Mouse (Mus musculus): ENCODE measurements at regions not wholly inside any gene's neighbourhood (a gene's known extent, or its start where the extent isn't known, plus 50 kb on each side); places are given as distances from the start of the nearest gene placed in this dataset.
"Not testable (repeated sequence)": the region's sequence is repeated elsewhere in the genome, so short reads cannot be mapped to it uniquely, and the experiment has no call there.

GRCm38 (mm10) chr14:53007741-53008140, 512.2 kb upstream of the Olfr1507 start:
- DNase-seq (ENCODE audit: low spot score), result not testable (repeated sequence)

- DNase-seq (ENCODE audit: low spot score), result not testable (repeated sequence)
Measured at GRCm38 (mm10) chr14:53007323-53007722, 511.8 kb upstream of the Olfr1507 start.

DNA sequence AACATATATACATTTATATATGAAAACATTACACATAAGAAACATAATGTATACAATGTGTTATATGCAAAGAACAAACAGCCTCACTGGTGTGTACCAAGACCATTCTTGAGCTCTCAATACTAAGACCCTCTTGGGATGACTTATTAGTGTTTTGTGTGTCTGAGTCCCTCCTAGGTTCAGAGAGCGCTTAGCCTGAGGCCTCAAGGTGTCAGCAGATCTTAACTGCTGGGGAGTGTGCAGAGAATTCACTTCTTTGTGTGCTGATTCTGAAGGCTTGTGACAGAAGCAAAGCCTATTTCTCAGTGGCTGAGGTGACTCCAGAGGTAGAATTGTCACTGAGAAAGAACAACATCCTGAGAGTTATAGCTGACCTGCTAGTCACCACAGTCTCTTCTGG, 505.7 kb upstream of the Olfr1507 start:
- DNase-seq (ENCODE audit: low spot score), result not testable (repeated sequence)

DNA sequence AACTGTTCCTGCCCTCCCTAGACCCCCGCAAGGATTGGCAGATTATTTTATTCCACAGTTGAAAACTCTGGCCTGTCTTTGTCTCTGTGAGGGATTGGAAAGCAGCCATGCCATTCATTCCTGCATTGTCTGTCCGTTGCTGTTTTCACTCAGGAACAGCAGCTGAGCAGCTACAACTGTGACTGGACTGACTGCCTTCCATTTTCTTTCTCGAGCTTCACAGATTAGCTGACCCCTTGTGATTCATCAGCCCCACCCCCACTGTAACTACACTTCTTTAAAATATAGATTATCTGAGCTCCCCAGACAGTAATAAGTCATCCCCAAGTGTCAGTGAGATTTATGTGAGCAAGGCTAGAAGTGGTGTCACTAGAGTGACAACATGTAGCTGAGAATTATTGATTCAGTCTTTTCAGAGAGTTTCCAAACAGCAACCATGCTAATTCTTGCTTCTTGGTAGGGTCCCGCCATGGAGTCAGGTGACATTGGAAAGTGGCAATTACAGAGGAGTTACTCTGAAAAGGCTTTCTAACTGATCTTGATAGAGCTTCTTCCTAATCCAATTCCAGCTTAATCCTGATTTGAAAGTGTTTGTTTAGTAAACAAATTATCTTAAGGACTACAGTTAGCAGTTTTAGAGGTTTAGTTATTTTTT, 496.7 kb upstream of the Olfr1507 start:
- not testable (repeated sequence) for DNase-seq (ENCODE audit: low spot score)

GRCm38 (mm10) chr14:52991328-52991665, 495.7 kb upstream of the Olfr1507 start:
- DNase-seq (ENCODE audit: low spot score), result not testable (repeated sequence)

DNA sequence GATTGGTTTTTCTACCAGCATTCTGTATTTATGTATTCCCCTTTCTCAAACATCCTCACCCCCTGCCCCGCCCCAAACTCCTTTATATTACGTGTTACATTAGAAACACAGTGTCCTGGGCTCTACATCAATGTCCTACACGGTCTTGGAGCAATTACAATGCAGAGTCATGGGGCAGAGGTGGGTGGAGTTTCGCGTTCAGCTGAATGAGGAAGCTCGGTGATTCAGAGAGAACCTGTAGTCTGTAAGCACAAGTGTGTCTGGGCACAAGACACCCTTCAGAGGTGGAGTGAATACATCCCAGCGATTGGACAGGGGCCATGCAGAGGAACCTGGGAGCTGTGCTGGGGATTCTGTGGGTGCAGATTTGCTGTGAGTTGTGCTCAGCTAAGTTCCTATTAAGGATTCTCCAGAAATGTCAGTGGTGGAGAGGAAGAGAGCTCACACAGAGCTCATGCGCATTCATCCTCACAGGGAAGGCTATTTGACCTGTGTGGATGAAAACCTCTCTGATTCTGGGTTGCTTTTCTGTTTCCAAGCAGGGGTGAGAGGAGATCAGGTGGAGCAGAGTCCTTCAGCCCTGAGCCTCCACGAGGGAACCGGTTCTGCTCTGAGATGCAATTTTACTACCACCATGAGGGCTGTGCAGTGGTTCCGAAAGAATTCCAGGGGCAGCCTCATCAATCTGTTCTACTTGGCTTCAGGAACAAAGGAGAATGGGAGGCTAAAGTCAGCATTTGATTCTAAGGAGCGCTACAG, 495.2 kb upstream of the Olfr1507 start:
- not testable (repeated sequence) for DNase-seq (ENCODE audit: low spot score)

GRCm38 (mm10) chr14:52989940-52990339, 494.4 kb upstream of the Olfr1507 start:
- DNase-seq (ENCODE audit: low spot score), result not testable (repeated sequence)

DNA sequence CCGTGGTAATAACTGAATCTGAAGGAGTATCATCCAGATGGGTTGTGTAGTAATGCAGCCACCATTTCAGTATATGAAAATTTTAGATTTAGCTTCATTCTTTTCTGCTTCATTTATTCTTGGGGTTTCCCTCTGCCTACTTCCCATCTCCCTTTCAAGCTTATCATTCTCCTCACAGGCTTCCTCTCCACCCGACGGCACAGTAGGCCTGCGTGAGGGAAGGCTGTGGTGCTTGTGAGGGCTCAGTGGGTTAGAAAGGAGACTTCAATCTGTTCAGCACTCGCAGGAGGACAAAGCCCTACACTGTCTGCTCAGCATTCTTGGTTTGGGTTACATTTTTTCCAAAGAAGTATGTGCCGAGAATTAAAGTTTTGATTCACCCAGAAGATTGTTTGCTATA, 493.0 kb upstream of the Olfr1507 start:
- DNase-seq (ENCODE audit: low spot score), result not testable (repeated sequence)

DNA sequence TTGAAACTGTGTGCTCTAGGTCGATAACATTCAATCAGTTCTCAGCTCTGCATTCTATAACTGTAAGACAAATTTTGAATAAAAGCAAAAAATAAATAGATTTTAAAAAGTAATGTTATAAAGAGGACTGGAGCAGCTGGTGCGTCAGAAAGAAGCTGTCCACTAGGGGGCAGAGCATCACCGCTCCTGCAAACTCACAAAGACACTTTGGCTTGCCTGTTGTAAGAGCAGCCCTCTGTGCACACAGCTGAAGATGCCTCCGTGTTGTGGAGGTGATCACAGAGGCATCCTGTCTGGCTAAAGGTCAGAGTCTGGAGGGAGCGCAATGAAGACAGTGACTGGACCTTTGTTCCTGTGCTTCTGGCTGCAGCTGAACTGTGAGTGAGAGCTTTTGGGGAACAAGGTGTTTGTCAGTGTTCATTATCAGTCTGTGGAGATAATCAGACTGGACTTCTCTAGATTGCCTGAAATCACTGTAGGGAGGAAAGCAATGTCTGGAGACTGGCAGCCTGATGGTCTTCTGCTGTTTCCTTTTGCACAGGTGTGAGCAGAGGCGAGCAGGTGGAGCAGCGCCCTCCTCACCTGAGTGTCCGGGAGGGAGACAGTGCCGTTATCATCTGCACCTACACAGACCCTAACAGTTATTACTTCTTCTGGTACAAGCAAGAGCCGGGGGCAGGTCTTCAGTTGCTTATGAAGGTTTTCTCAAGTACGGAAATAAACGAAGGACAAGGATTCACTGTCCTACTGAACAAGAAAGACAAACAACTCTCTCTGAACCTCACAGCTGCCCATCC, 476.9 kb upstream of the Olfr1507 start:
- not testable (repeated sequence) for DNase-seq (ENCODE audit: low spot score)

GRCm38 (mm10) chr14:52962110-52962509, 466.6 kb upstream of the Olfr1507 start:
- DNase-seq (ENCODE audit: low spot score), result not testable (repeated sequence)

DNA sequence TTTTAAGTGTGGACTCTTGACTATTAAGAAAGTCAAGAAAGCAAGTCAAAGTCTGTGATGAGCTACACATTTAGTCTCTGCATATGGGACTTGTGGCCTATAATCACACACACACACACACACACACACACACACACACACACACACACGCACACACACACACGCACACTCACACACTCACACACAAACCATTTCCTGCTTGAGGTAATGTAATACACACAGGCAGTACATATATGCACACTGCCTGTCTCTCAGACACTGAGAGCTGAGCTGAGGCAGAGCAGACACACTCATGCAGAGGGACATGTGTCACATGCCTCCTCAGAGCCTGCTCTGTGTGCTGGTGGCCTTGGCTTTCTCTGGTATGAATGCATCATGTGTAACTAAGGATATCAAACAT, 461.0 kb upstream of the Olfr1507 start:
- DNase-seq (ENCODE audit: low spot score), result not testable (repeated sequence)

DNA sequence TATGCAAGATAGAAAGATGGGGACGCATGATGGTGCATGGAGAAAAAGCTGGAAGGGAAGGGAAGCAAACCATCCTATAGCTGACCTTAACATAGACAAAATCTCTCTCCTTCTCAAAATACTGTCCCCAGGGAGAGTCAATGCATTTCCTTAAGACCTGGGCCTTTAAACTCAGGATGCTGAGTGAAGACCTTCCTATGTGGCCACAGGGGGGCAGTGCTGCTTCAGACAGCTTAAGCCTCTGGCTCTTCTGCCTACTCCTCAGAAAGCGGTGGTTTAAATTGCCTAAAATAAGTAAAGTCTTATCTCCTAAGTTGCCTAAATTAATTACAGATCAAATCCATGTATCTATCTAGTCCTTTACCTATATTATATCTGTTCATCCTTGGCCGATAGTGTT, 449.4 kb upstream of the Olfr1507 start:
- DNase-seq (ENCODE audit: low spot score), result not testable (repeated sequence)

DNA sequence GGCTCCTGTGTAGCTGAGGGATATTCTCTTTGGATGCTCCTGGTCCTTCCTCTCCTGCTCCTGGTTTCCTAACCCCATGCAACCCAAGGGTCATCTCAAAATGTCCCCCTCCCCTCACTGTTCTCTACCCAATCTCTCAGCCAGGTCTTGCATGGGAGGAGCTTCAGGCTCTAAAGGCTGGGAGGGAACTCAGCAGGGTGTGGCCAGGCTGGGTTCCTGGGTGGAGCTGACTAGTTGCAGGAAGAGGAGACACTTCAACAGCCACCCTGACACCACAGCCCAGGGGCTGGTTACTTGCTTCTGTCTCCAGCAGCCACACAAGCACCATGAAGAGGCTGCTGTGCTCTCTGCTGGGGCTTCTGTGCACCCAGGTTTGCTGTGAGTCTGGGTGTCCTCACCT, 446.9 kb upstream of the Olfr1507 start:
- not testable (repeated sequence) for DNase-seq (ENCODE audit: low spot score)

GRCm38 (mm10) chr14:52941747-52942146, 446.2 kb upstream of the Olfr1507 start:
- not testable (repeated sequence) for DNase-seq (ENCODE audit: low spot score)

DNA sequence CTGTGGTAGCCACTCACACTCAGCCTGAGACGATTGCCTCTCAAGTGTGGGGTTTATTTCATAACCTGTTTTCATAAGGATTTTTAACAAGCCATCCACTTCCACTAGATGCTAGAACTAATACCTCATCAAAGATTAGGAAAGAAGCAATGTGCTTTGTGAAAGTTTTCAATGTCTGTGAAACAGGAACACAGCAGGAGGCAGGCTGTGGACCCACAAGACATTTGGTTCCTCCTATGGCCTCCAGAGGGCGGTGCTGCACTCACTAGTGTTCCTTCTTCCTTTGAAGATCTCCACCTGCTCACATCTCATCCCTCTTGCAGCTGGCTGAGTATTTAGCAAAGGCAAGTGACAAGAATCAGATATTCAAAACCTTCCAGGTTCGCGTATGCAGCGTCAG, 424.6 kb upstream of the Olfr1507 start:
- DNase-seq (ENCODE audit: low spot score), result not testable (repeated sequence)

DNA sequence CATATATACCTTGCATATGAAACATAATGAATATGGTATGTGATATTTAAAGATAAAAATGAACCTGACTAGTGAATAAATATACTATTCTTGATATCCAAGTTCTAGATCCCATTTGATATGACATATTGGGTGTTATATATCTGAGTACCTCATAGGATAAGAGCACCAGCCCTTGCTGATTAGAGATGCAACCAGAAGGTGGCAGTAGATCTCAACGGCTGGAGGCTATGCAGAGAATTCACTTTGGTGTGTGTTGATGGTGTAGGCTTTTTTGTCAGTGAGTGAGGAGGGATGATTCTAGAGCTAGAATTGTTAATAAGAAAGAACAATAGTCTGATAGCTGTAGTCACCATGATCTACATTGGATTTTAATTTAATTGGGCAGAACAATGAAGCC, 418.3 kb upstream of the Olfr1507 start:
- not testable (repeated sequence) for DNase-seq (ENCODE audit: low spot score)

DNA sequence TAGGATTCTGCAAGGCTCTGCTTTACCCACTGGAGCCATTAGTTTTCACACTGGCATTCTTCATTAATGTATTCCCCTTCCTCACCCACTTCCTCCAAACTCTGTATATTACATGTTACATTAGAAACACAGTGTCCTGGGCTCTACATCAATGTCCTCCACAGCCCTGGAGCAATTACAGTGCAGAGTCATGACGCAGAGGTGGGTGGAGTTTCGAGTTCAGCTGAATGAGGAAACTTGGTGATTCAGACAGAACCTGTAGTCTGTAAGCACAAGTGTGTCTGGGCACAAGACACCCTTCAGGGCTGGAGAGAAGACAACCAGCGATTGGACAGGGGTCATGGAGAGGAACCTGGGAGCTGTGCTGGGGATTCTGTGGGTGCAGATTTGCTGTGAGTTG, 404.1 kb upstream of the Olfr1507 start:
- DNase-seq (ENCODE audit: low spot score), result not testable (repeated sequence)

DNA sequence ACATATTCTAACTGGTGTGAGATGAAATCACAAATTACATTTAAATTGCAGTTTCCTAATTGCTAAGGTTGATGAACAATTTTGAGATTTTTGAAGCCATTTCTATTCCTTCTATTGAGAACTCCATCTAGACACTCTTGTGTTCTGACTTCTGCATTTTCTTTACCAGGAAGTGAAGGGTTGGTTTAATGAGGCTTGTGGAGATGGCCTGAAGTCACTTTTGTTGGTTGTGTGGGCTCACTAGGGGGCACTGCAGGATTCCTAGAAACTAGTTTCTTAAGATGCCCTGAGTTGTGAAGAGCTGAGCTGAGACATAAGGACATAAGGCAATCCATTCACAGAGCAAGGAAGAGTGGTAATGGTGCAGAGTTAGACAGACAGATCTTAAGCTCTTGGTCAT, 402.8 kb upstream of the Olfr1507 start:
- DNase-seq (ENCODE audit: low spot score), result not testable (repeated sequence)

GRCm38 (mm10) chr14:52879978-52880377, 384.4 kb upstream of the Olfr1507 start:
- DNase-seq (ENCODE audit: low spot score), result not testable (repeated sequence)

- not testable (repeated sequence) for DNase-seq (ENCODE audit: low spot score)
Measured at GRCm38 (mm10) chr14:52863841-52864240, 368.3 kb upstream of the Olfr1507 start.

GRCm38 (mm10) chr14:52863107-52863506, 367.6 kb upstream of the Olfr1507 start:
- DNase-seq (ENCODE audit: low spot score), result not testable (repeated sequence)

DNA sequence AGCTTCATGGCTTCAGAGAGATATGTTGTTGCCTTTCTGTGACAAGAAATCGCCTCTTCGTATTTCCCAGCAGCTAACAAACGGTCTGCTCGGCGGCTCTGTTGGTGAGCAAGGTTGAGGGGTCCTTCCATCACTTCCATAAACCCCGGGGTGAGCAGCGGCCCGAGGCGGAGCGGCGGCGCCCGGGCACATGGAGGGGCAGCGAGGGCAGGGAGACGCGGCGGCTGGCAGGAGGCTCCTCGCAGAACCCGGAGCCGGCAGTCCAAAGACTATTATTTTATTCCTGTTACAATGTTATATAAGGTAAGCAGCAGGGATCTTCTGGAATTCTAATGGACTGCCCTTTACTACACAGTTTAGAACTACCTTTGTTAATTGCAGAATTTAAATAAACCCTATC, 366.9 kb upstream of the Olfr1507 start:
- DNase-seq (ENCODE audit: low spot score), result not testable (repeated sequence)

- not testable (repeated sequence) for DNase-seq (ENCODE audit: low spot score)
Measured at GRCm38 (mm10) chr14:52855339-52855738, 359.8 kb upstream of the Olfr1507 start.
